Mouse (Mus musculus) small intestine, adult 2 months (tissue): ENCODE data around the gene Evl.

Source experiments
- CTCF ChIP-seq: fragments of 200-500 bp; IDR thresholded peaks from 2 replicates; pipeline ENCODE4 v1.5.1; 2012; ENCODE audit warnings: low read depth, mild to moderate bottlenecking, control low read depth, inconsistent platforms, low read length, moderate library complexity, mixed read lengths; ENCODE audit not compliant: insufficient replicate concordance, insufficient read length; ENCODE audit errors: extremely low read depth
- POLR2A ChIP-seq: fragments of 200-500 bp; IDR thresholded peaks from 2 replicates; pipeline ENCODE4 v1.6.1; 2012; ENCODE audit warnings: low read depth, mild to moderate bottlenecking, control low read depth, inconsistent platforms, low read length, moderate library complexity

- TF ChIP-seq CTCF (no peak), POLR2A (no peak)
These were observed 54.9 kb downstream of the Evl start for GRCm38 (mm10) chr12:108609446-108609845.
